Mouse (Mus musculus) stomach, embryonic 14.5 days (tissue): Measurements from ENCODE around the gene Kbtbd3. TPM values are rescaled to one million over a fixed set of nuclear protein-coding genes. Genes with fewer than 3 reads are reported as not detected.

Experiments used
- microRNA-seq: library from miRNA; unstranded; fragments of <30 nt; microRNA quantifications from one replicate; pipeline ENCODE4, GENCODE M21; 2016
- polyA plus RNA-seq: library from polyadenylated mRNA; unstranded; fragments of >200 nt; fragmentation: Nextera tagmentation; extraction: Ambion mirVana; gene quantifications from 2 replicates; pipeline ENCODE4 v1.2.1, GENCODE M21; 2014

The Kbtbd3 gene
- polyA plus RNA-seq, 1 experiment from 2014 or later = 8.0 TPM

Small RNA genes within 50 kb of the gene (microRNA-seq; reads per million reads assigned to microRNA genes)
- not detected for gene Gm22195
- not detected for gene Gm23992

Other genes with a start within 250 kb of the Kbtbd3 start
- gene Aasdhppt, start 362 bp upstream of the Kbtbd3 start, polyA plus RNA-seq = 34.2 and 34.5 TPM in 2 replicates
- 42.1 and 49.1 TPM in 2 replicates for gene Msantd4, start 66.7 kb downstream of the Kbtbd3 start, polyA plus RNA-seq